Mouse (Mus musculus): ENCODE measurements around the gene Lrp6. TPM values are rescaled to one million over a fixed set of nuclear protein-coding genes. Genes with fewer than 3 reads are reported as not detected.

Lrp6 gene
- polyA plus RNA-seq, 2 experiments: 6.2 to 6.9 TPM

DNA sequence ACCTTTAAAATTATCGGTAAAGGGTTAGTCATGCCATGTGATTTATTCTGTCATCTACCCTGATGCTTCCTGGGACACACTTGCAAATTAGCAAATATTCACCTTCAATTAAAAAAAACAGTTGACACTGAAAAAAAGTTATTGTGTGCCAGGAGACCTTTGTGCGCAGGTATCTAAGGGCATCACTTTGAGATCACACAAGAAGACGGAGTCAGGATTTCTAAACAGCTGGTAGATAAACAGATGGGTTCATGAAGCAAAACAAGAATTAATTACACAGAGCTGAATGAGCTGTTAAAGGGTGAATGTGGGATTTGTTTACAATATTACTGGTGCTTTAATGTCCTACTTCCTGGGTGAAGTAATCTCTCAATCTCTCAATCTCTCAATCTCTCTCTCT, 11.6 kb downstream of the Lrp6 start:
- Histone ChIP-seq H3K36me3 (replicated peaks; ENCODE audit: control insufficient read depth, insufficient read depth, low read depth) (no peaks in the 10 kb centered on the region), H3K4me1 (replicated peaks; ENCODE audit: control insufficient read depth in 2 of 2, insufficient read depth in 2 of 2, low read length in 1 of 2) (peaks cover 0 to 16% of the 10 kb centered on the region in 2 experiments; a peak in 2 of 4 replicates), H3K27ac (no peak overlapping the region), H3K9ac (replicated peaks) (no peak overlapping the region), H3K9me3 (ENCODE audit: control insufficient read depth, low read length) (no peaks in the 10 kb centered on the region), H3K4me3 (ENCODE audit: insufficient read depth in 1 of 2, low read depth in 2 of 2, low read length in 2 of 2) (no peak overlapping the region), H3K27me3 (ENCODE audit: control insufficient read depth, insufficient read depth, low read length) (no peaks in the 10 kb centered on the region), H3K4me2 (ENCODE audit: low read depth) (no peak overlapping the region)
- ATAC-seq (ENCODE audit: insufficient read depth) (no peak), DNase-seq (ENCODE audit: low read depth in 3 of 3, low spot score in 3 of 3) (no peak)
- WGBS (ENCODE audit: insufficient replicate concordance): 84% methylated on average over 3 of the region's 3 CpGs
- no peak for TF ChIP-seq CTCF (IDR thresholded peaks at IDR 0.05; ENCODE audit: low read depth)
- no peak for TF ChIP-seq EP300 (IDR thresholded peaks at IDR 0.05; ENCODE audit: low read depth)

DNA sequence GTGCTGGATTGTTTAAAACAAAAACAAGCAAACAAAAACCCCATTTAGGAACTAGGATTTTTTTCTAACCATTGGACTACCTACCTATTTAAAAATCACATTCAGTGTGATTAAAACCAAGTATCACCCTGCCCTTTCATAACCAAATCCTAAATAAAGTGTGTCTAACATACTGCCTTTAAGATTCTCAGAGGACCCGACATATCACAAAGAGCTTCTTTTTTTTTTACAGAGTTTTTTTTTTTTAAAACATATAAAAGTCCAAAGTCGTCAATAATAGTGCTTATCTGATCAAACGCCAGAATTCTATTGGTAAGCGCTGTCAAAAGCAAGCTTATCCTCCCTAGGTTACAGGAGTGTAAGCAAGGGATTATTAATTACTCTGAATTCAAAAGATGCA, 12.5 kb downstream of the Lrp6 start:
- peaks cover 0 to 11% of the 10 kb centered on the region in 2 experiments; a peak in 2 of 4 replicates for H3K4me1 ChIP-seq (replicated peaks; ENCODE audit: control insufficient read depth in 2 of 2, insufficient read depth in 2 of 2, low read length in 1 of 2)
- H3K4me2 ChIP-seq (ENCODE audit: low read depth): no peak overlapping the region
- no peak overlapping the region for H3K27ac ChIP-seq
- ATAC-seq (ENCODE audit: insufficient read depth): no peak
- no peaks in the 10 kb centered on the region for H3K9me3 ChIP-seq (ENCODE audit: control insufficient read depth, low read length)
- 62% methylated on average over 4 of the region's 4 CpGs for WGBS (ENCODE audit: insufficient replicate concordance)
- H3K36me3 ChIP-seq (replicated peaks; ENCODE audit: control insufficient read depth, insufficient read depth, low read depth): no peaks in the 10 kb centered on the region
- no peaks in the 10 kb centered on the region for H3K27me3 ChIP-seq (ENCODE audit: control insufficient read depth, insufficient read depth, low read length)
- H3K4me3 ChIP-seq (ENCODE audit: insufficient read depth in 1 of 2, low read depth in 2 of 2, low read length in 2 of 2): no peak overlapping the region
- no peak for DNase-seq (ENCODE audit: low read depth in 3 of 3, low spot score in 3 of 3)
- no peak for TF ChIP-seq EP300 (IDR thresholded peaks at IDR 0.05; ENCODE audit: low read depth)
- no peak for TF ChIP-seq CTCF (IDR thresholded peaks at IDR 0.05; ENCODE audit: low read depth)
- no peak overlapping the region for H3K9ac ChIP-seq (replicated peaks)

DNA sequence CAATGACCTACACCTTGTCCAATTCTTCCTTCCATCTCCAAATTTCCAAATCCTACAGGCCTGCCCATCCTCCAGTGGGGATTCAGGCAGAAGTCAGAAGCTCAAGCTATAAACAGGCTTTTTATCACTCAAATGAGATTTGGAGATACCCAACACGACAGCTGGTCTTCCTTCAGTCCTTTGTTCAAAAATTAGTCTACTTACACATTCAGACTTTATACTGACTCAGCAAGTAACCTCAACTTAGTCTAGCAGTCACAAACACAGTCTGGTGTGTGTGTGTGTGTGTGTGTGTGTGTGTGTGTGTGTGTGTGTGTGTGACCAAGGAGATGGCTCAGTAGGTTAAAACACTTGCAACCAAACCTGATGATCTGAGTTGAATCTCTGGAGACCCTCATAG, 15.8 kb downstream of the Lrp6 start:
- Histone ChIP-seq H3K4me2 (ENCODE audit: low read depth) (no peak overlapping the region), H3K36me3 (replicated peaks; ENCODE audit: control insufficient read depth, insufficient read depth, low read depth) (no peaks in the 10 kb centered on the region), H3K4me1 (replicated peaks; ENCODE audit: control insufficient read depth in 2 of 2, insufficient read depth in 2 of 2, low read length in 1 of 2) (peaks cover 0 to 4% of the 10 kb centered on the region in 2 experiments; a peak in 2 of 4 replicates), H3K9me3 (ENCODE audit: control insufficient read depth, low read length) (no peaks in the 10 kb centered on the region), H3K27ac (no peak overlapping the region), H3K4me3 (ENCODE audit: insufficient read depth in 1 of 2, low read depth in 2 of 2, low read length in 2 of 2) (no peak overlapping the region), H3K27me3 (ENCODE audit: control insufficient read depth, insufficient read depth, low read length) (no peaks in the 10 kb centered on the region), H3K9ac (replicated peaks) (no peak overlapping the region)
- DNase-seq (ENCODE audit: low read depth in 3 of 3, low spot score in 3 of 3): no peak
- 23% methylated on average over 1 of the region's 1 CpGs for WGBS (ENCODE audit: insufficient replicate concordance)
- TF ChIP-seq EP300 (IDR thresholded peaks at IDR 0.05; ENCODE audit: low read depth) (no peak), CTCF (IDR thresholded peaks at IDR 0.05; ENCODE audit: low read depth) (no peak)
- ATAC-seq (ENCODE audit: insufficient read depth): no peak

DNA sequence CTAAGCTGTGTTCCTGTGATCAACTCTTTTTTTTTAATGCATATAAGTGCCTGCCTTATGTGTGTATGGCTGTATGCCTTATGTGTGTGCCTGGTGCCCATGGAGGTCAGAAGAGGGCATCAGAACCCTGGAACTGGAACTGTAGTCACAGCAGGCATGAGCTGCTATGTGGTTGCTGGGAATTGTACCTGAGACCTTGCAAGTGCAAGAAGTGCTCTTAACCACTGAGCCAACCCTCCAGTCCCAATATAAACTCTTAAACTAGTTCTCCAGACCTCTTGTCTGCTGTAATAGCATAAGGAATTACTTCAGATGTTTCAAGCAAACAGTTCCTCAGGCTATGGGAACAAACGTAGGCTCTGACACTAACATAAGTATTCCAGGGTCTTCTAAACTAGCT, 16.4 kb downstream of the Lrp6 start:
- 77% methylated on average over 1 of the region's 1 CpGs for whole genome bisulfite sequencing (ENCODE audit: insufficient replicate concordance)
- no peak overlapping the region for H3K9ac ChIP-seq (replicated peaks)

DNA sequence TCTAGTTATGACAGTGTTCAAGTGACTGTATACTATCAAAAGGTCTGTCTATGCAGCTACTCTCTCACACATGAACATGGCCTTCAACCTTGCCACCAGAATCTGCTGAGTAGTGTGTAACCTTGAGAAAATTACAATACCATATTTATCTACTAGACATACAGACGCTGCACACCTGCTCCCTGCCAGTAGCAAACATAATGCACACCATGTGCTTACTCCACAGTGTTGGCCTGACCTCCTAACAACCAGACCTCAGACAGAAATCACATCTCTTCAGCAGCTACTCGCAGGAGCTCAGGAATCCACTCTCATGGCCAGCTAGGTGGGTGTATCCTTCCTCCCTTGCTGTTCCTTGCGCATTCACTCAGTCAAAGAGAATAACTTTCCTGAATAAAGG, 21.9 kb downstream of the Lrp6 start:
- TF ChIP-seq EP300 (IDR thresholded peaks at IDR 0.05; ENCODE audit: low read depth): no peak
- no peak for TF ChIP-seq CTCF (IDR thresholded peaks at IDR 0.05; ENCODE audit: low read depth)
- H3K9me3 ChIP-seq (ENCODE audit: control insufficient read depth, low read length): no peaks in the 10 kb centered on the region
- H3K36me3 ChIP-seq (replicated peaks; ENCODE audit: control insufficient read depth, insufficient read depth, low read depth): no peaks in the 10 kb centered on the region; the same call in 1 of the 2 replicates
- no peak overlapping the region for H3K4me2 ChIP-seq (ENCODE audit: low read depth)
- 62% methylated on average over 3 of the region's 3 CpGs for WGBS (ENCODE audit: insufficient replicate concordance)
- no peak overlapping the region for H3K27ac ChIP-seq
- no peak for ATAC-seq (ENCODE audit: insufficient read depth)
- peaks cover 6 to 19% of the 10 kb centered on the region in 2 experiments for H3K4me1 ChIP-seq (replicated peaks; ENCODE audit: control insufficient read depth in 2 of 2, insufficient read depth in 2 of 2, low read length in 1 of 2)
- no peak overlapping the region for H3K9ac ChIP-seq (replicated peaks)
- DNase-seq (ENCODE audit: low read depth in 3 of 3, low spot score in 3 of 3): no peak
- no peak overlapping the region for H3K4me3 ChIP-seq (ENCODE audit: insufficient read depth in 1 of 2, low read depth in 2 of 2, low read length in 2 of 2)
- no peaks in the 10 kb centered on the region for H3K27me3 ChIP-seq (ENCODE audit: control insufficient read depth, insufficient read depth, low read length)

More for the DNA sequence above, 16.4 kb downstream of the Lrp6 start:
- DNase-seq (ENCODE audit: low read depth in 3 of 3, low spot score in 3 of 3): no peak
- Histone ChIP-seq H3K4me2 (ENCODE audit: low read depth) (no peak overlapping the region), H3K4me3 (ENCODE audit: insufficient read depth in 1 of 2, low read depth in 2 of 2, low read length in 2 of 2) (no peak overlapping the region), H3K4me1 (replicated peaks; ENCODE audit: control insufficient read depth in 2 of 2, insufficient read depth in 2 of 2, low read length in 1 of 2) (peaks cover under 1 to 5% of the 10 kb centered on the region in 2 experiments; a peak in 3 of 4 replicates), H3K36me3 (replicated peaks; ENCODE audit: control insufficient read depth, insufficient read depth, low read depth) (no peaks in the 10 kb centered on the region), H3K27ac (no peak overlapping the region), H3K9me3 (ENCODE audit: control insufficient read depth, low read length) (no peaks in the 10 kb centered on the region), H3K27me3 (ENCODE audit: control insufficient read depth, insufficient read depth, low read length) (no peaks in the 10 kb centered on the region)
- TF ChIP-seq EP300 (IDR thresholded peaks at IDR 0.05; ENCODE audit: low read depth) (no peak), CTCF (IDR thresholded peaks at IDR 0.05; ENCODE audit: low read depth) (no peak)
- no peak for ATAC-seq (ENCODE audit: insufficient read depth)
